Mouse (Mus musculus): ENCODE measurements around the gene Ubac2. TPM values are rescaled to one million over a fixed set of nuclear protein-coding genes. Genes with fewer than 3 reads are reported as not detected.

Ubac2 gene
- total and polyA plus RNA-seq, 3 experiments = 25.0 to 50.8 (median 37.2) TPM

GRCm38 (mm10) chr14:121970402-121970801, 92.0 kb downstream of the Ubac2 start:
- Histone ChIP-seq H3K4me1 (ENCODE audit: insufficient read depth, low read depth, low read length) (peaks cover 11% of the 10 kb centered on the region), H3K9me3 (replicated peaks) (no peaks in the 10 kb centered on the region)
- no peak for ATAC-seq (ENCODE audit: extremely low read depth, insufficient number of reproducible peaks, low FRiP score, poor library complexity, severe bottlenecking)

GRCm38 (mm10) chr14:121973114-121973513, 94.7 kb downstream of the Ubac2 start:
- H3K4me3 ChIP-seq (ENCODE audit: low read depth, low read length) = no peak overlapping the region
- DNase-seq (ENCODE audit: low spot score) (no peak), ATAC-seq (ENCODE audit: extremely low read depth, insufficient number of reproducible peaks, low FRiP score, poor library complexity, severe bottlenecking) (no peak)
- TF ChIP-seq POLR2AphosphoS5 (IDR thresholded peaks at IDR 0.05; ENCODE audit: insufficient replicate concordance, low read depth, low read length) = no peak
- TF ChIP-seq TAL1 (conservative IDR thresholded peaks at IDR 0.05; ENCODE audit: low read depth, low read length) = no peak
- no peak for TF ChIP-seq CTCF (IDR thresholded peaks at IDR 0.05; ENCODE audit: low read depth, low read length)
- TF ChIP-seq GATA2 (IDR thresholded peaks at IDR 0.05; ENCODE audit: borderline replicate concordance, low read depth, low read length) = no peak
- no peak for TF ChIP-seq GATA1 (IDR thresholded peaks at IDR 0.05; ENCODE audit: borderline replicate concordance, low read length)
- H3K4me1 ChIP-seq (ENCODE audit: insufficient read depth, low read depth, low read length) = peaks cover 7% of the 10 kb centered on the region
- no peaks in the 10 kb centered on the region for H3K27me3 ChIP-seq (ENCODE audit: insufficient read depth, low read length)
- H3K9me3 ChIP-seq (replicated peaks) = peaks cover 7% of the 10 kb centered on the region
- H3K36me3 ChIP-seq (replicated peaks) = peaks cover 58% of the 10 kb centered on the region

More at GRCm38 (mm10) chr14:121970402-121970801, 92.0 kb downstream of the Ubac2 start:
- Histone ChIP-seq H3K36me3 (replicated peaks) (peaks cover 53% of the 10 kb centered on the region), H3K4me3 (ENCODE audit: low read depth, low read length) (no peak overlapping the region), H3K27me3 (ENCODE audit: insufficient read depth, low read length) (no peaks in the 10 kb centered on the region)
- TF ChIP-seq TAL1 (conservative IDR thresholded peaks at IDR 0.05; ENCODE audit: low read depth, low read length) = no peak
- no peak for TF ChIP-seq GATA2 (IDR thresholded peaks at IDR 0.05; ENCODE audit: borderline replicate concordance, low read depth, low read length)
- no peak for TF ChIP-seq CTCF (IDR thresholded peaks at IDR 0.05; ENCODE audit: low read depth, low read length)
- TF ChIP-seq GATA1 (IDR thresholded peaks at IDR 0.05; ENCODE audit: borderline replicate concordance, low read length) = no peak
- TF ChIP-seq POLR2AphosphoS5 (IDR thresholded peaks at IDR 0.05; ENCODE audit: insufficient replicate concordance, low read depth, low read length) = no peak
- no peak for DNase-seq (ENCODE audit: low spot score)

- DNase-seq (ENCODE audit: low spot score) = no peak
- no peak for ATAC-seq (ENCODE audit: extremely low read depth, insufficient number of reproducible peaks, low FRiP score, poor library complexity, severe bottlenecking)
- H3K36me3 ChIP-seq (replicated peaks) = peaks cover 37% of the 10 kb centered on the region
- H3K4me3 ChIP-seq (ENCODE audit: low read depth, low read length) = no peak overlapping the region
- peaks cover 17% of the 10 kb centered on the region for H3K4me1 ChIP-seq (ENCODE audit: insufficient read depth, low read depth, low read length)
- no peak for TF ChIP-seq CTCF (IDR thresholded peaks at IDR 0.05; ENCODE audit: low read depth, low read length)
- no peak for TF ChIP-seq GATA1 (IDR thresholded peaks at IDR 0.05; ENCODE audit: borderline replicate concordance, low read length)
- TF ChIP-seq POLR2AphosphoS5 (IDR thresholded peaks at IDR 0.05; ENCODE audit: insufficient replicate concordance, low read depth, low read length) = no peak
- no peak for TF ChIP-seq GATA2 (IDR thresholded peaks at IDR 0.05; ENCODE audit: borderline replicate concordance, low read depth, low read length)
- no peaks in the 10 kb centered on the region for H3K9me3 ChIP-seq (replicated peaks)
- H3K27me3 ChIP-seq (ENCODE audit: insufficient read depth, low read length) = no peaks in the 10 kb centered on the region
Measured at GRCm38 (mm10) chr14:121981531-121981930, 103.1 kb downstream of the Ubac2 start.

- Histone ChIP-seq H3K9me3 (replicated peaks) (no peaks in the 10 kb centered on the region), H3K27me3 (ENCODE audit: insufficient read depth, low read length) (no peaks in the 10 kb centered on the region), H3K4me3 (ENCODE audit: low read depth, low read length) (no peak overlapping the region), H3K4me1 (ENCODE audit: insufficient read depth, low read depth, low read length) (peaks cover 19% of the 10 kb centered on the region), H3K36me3 (replicated peaks) (peaks cover 46% of the 10 kb centered on the region)
- TF ChIP-seq GATA2 (IDR thresholded peaks at IDR 0.05; ENCODE audit: borderline replicate concordance, low read depth, low read length) (no peak), CTCF (IDR thresholded peaks at IDR 0.05; ENCODE audit: low read depth, low read length) (no peak), GATA1 (IDR thresholded peaks at IDR 0.05; ENCODE audit: borderline replicate concordance, low read length) (no peak), TAL1 (conservative IDR thresholded peaks at IDR 0.05; ENCODE audit: low read depth, low read length) (no peak), POLR2AphosphoS5 (IDR thresholded peaks at IDR 0.05; ENCODE audit: insufficient replicate concordance, low read depth, low read length) (no peak)
- ATAC-seq (ENCODE audit: extremely low read depth, insufficient number of reproducible peaks, low FRiP score, poor library complexity, severe bottlenecking) = no peak
- DNase-seq (ENCODE audit: low spot score) = no peak
Measured at GRCm38 (mm10) chr14:121983009-121983933, 104.9 kb downstream of the Ubac2 start.

- TF ChIP-seq GATA2 (IDR thresholded peaks at IDR 0.05; ENCODE audit: borderline replicate concordance, low read depth, low read length) (no peak), CTCF (IDR thresholded peaks at IDR 0.05; ENCODE audit: low read depth, low read length) (no peak), POLR2AphosphoS5 (IDR thresholded peaks at IDR 0.05; ENCODE audit: insufficient replicate concordance, low read depth, low read length) (no peak), TAL1 (conservative IDR thresholded peaks at IDR 0.05; ENCODE audit: low read depth, low read length) (no peak), GATA1 (IDR thresholded peaks at IDR 0.05; ENCODE audit: borderline replicate concordance, low read length) (no peak)
- Histone ChIP-seq H3K9me3 (replicated peaks) (no peaks in the 10 kb centered on the region), H3K4me1 (ENCODE audit: insufficient read depth, low read depth, low read length) (peaks cover 19% of the 10 kb centered on the region), H3K4me3 (ENCODE audit: low read depth, low read length) (no peak overlapping the region), H3K27me3 (ENCODE audit: insufficient read depth, low read length) (no peaks in the 10 kb centered on the region), H3K36me3 (replicated peaks) (peaks cover 66% of the 10 kb centered on the region)
- DNase-seq (ENCODE audit: low spot score) (peak; percentile 56), ATAC-seq (ENCODE audit: extremely low read depth, insufficient number of reproducible peaks, low FRiP score, poor library complexity, severe bottlenecking) (peak; percentile 58)
Measured at GRCm38 (mm10) chr14:121985477-121985876, 107.1 kb downstream of the Ubac2 start.

- ATAC-seq (ENCODE audit: extremely low read depth, insufficient number of reproducible peaks, low FRiP score, poor library complexity, severe bottlenecking) (no peak), DNase-seq (ENCODE audit: low spot score) (no peak)
- Histone ChIP-seq H3K36me3 (replicated peaks) (peaks cover 68% of the 10 kb centered on the region), H3K9me3 (replicated peaks) (no peaks in the 10 kb centered on the region), H3K4me3 (ENCODE audit: low read depth, low read length) (no peak overlapping the region), H3K27me3 (ENCODE audit: insufficient read depth, low read length) (no peaks in the 10 kb centered on the region), H3K4me1 (ENCODE audit: insufficient read depth, low read depth, low read length) (peaks cover 19% of the 10 kb centered on the region)
- no peak for TF ChIP-seq GATA2 (IDR thresholded peaks at IDR 0.05; ENCODE audit: borderline replicate concordance, low read depth, low read length)
- TF ChIP-seq TAL1 (conservative IDR thresholded peaks at IDR 0.05; ENCODE audit: low read depth, low read length) = no peak
- TF ChIP-seq CTCF (IDR thresholded peaks at IDR 0.05; ENCODE audit: low read depth, low read length) = no peak
- TF ChIP-seq GATA1 (IDR thresholded peaks at IDR 0.05; ENCODE audit: borderline replicate concordance, low read length) = no peak
- TF ChIP-seq POLR2AphosphoS5 (IDR thresholded peaks at IDR 0.05; ENCODE audit: insufficient replicate concordance, low read depth, low read length) = no peak
Measured at GRCm38 (mm10) chr14:121986028-121986427, 107.6 kb downstream of the Ubac2 start.
